ENCODE assay signal across 13 mouse cellular contexts in the genomic region with DNA sequence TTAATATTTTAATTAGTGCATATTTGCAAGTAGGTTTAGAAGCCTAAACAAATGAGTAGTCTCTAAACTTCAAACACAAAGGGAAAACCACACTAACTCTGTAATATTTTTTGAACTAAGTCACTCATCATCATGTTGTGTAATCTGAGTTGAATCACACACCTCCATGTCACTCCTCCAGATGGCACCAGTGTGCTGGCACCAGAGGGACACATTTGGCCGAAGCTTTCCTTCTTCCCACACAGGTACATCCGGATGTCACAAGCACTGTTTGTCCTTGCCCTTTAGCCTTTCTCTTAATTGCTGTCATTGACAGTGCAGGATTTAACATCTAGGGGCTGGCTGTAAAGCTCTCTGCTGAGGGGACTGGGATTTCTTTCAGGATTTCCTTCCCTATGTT.
DNase-seq lines count a peak whose midpoint lies in the region; ATAC-seq and TF ChIP-seq lines count a peak whose summit lies in the region.
"Had no signal": no experiment of that assay in that cellular context is flagged by ENCODE, and none has a peak within 500 bp of the region (broad histone marks: within the 10 kb centered on the region; RNA-seq: fewer than 3 reads in every experiment).

No protein-coding gene starts in this region.

- H3K4me1 ChIP-seq in lung, adult 2 months (ENCODE audit: control insufficient read depth, insufficient read depth, low read length) = no peaks in the 10 kb centered on the region
- H3K4me1 ChIP-seq in intestine, embryonic 15.5 days (replicated peaks) = no peaks in the 10 kb centered on the region
- H3K4me1 ChIP-seq: embryonic facial prominence, embryonic 15.5 days; hindbrain, embryonic 13.5 days had no signal

- intact Hi-C loops in heart, postnatal 10 days (cut with DNase I) = no loop called here
- intact Hi-C loops in heart, postnatal 25 days (cut with DNase I) = no loop called here

- no peak for TF ChIP-seq POLR2A in lung, adult 2 months (IDR thresholded peaks at IDR 0.05; ENCODE audit: borderline replicate concordance, extremely low read depth, low read depth, low read length)

- 35% methylated on average over 2 of the region's 2 CpGs for WGBS in lung, adult 2 months
- 33% methylated on average over 2 of the region's 2 CpGs for WGBS in intestine, embryonic 15.5 days

- no peak overlapping the region for H3K4me3 ChIP-seq in lung, adult 2 months (replicated peaks; ENCODE audit: extremely low read depth, low read depth, low read length)
- H3K4me3 ChIP-seq in intestine, embryonic 15.5 days (replicated peaks) = no peak overlapping the region
- H3K4me3 ChIP-seq: embryonic facial prominence, embryonic 15.5 days; hindbrain, embryonic 13.5 days; myocyte had no signal

- ATAC-seq in intestine, embryonic 15.5 days = no peak

- DNase-seq in adrenal gland, adult 2 months = peak; percentile 19
- DNase-seq in adrenal gland, adult 8-10 months = no peak
- peak; percentile 5 to 14 for DNase-seq in heart, postnatal 10 days
- no peak for DNase-seq in heart, postnatal 25 days (ENCODE audit: low spot score)
- no peak for DNase-seq in lung, adult 2 months
- no peak for DNase-seq in lung, postnatal 14 days
- peak; percentile 34 for DNase-seq in layer of hippocampus, adult 9-11 months
- DNase-seq: gastrocnemius, postnatal 14 days; thymus, postnatal 36 days had no signal

- H3K9me3 ChIP-seq in intestine, embryonic 15.5 days = no peaks in the 10 kb centered on the region
- H3K9me3 ChIP-seq: embryonic facial prominence, embryonic 15.5 days; hindbrain, embryonic 13.5 days had no signal

- H3K4me2 ChIP-seq in intestine, embryonic 15.5 days (replicated peaks) = no peak overlapping the region
- H3K4me2 ChIP-seq: embryonic facial prominence, embryonic 15.5 days; hindbrain, embryonic 13.5 days had no signal

- peak; percentile 41; the same call in 1 of the 2 replicates for TF ChIP-seq CTCF in lung, adult 2 months (IDR thresholded peaks at IDR 0.05; ENCODE audit: insufficient read depth, low read length)

- H3K9ac ChIP-seq in intestine, embryonic 15.5 days = no peak overlapping the region
- H3K9ac ChIP-seq: embryonic facial prominence, embryonic 15.5 days; hindbrain, embryonic 13.5 days had no signal

- no peaks in the 10 kb centered on the region for H3K36me3 ChIP-seq in intestine, embryonic 15.5 days
- H3K36me3 ChIP-seq: embryonic facial prominence, embryonic 15.5 days; hindbrain, embryonic 13.5 days had no signal

- H3K27me3 ChIP-seq in intestine, embryonic 15.5 days (replicated peaks) = no peaks in the 10 kb centered on the region
- H3K27me3 ChIP-seq: embryonic facial prominence, embryonic 15.5 days; hindbrain, embryonic 13.5 days had no signal

- no peak overlapping the region for H3K27ac ChIP-seq in intestine, embryonic 15.5 days
- H3K27ac ChIP-seq: embryonic facial prominence, embryonic 15.5 days; hindbrain, embryonic 13.5 days had no signal

Comparison
In these comparisons a context has a peak if more than half of its experiments do, and no peak if none do; other contexts are left out.
1. DNase-seq: peak in adrenal gland, adult 2 months (single experiment), heart, postnatal 10 days (2 of 2) and layer of hippocampus, adult 9-11 months (single experiment); none in adrenal gland, adult 8-10 months (single experiment), heart, postnatal 25 days (single experiment), lung, adult 2 months (single experiment) and lung, postnatal 14 days (single experiment).